Mouse (Mus musculus): Measurements from ENCODE around the gene C130050O18Rik. TPM values are rescaled to one million over a fixed set of nuclear protein-coding genes. Genes with fewer than 3 reads are reported as not detected.

C130050O18Rik gene
- 1.9 and 4.5 TPM in 2 replicates for polyA plus RNA-seq (2012; ENCODE audit: low replicate concordance)

GRCm38 (mm10) chr5:139404801-139405401 is at the start of gene C130050O18Rik:
C130050O18Rik (plus strand) TSS chr5:139405280.

GRCm38 (mm10) chr5:139377468-139378270 is 27.4 kb upstream of the C130050O18Rik start, which contains the start of gene Gpr146:
Gpr146 (plus strand) TSS chr5:139377697.

GRCm38 (mm10) chr5:139423026-139423865 is 18.2 kb downstream of the C130050O18Rik start, which contains the start of gene Gper1:
Gper1 (plus strand) TSS chr5:139423151.

GRCm38 (mm10) chr5:139460384-139461067 is 55.4 kb downstream of the C130050O18Rik start, which contains the start of gene 3110082I17Rik:
3110082I17Rik (minus strand) TSS chr5:139460527.

Other genes starting within 250 kb of the C130050O18Rik start
- gene Sun1, start 204.6 kb upstream of the C130050O18Rik start, polyA plus RNA-seq (2012; ENCODE audit: low replicate concordance) = 12.1 and 16.1 TPM in 2 replicates
- 42.3 and 63.4 TPM in 2 replicates for gene Get4, start 153.0 kb upstream of the C130050O18Rik start, polyA plus RNA-seq (2012; ENCODE audit: low replicate concordance)
- 29.3 and 40.9 TPM in 2 replicates for gene Adap1, start 79.7 kb upstream of the C130050O18Rik start, polyA plus RNA-seq (2012; ENCODE audit: low replicate concordance)
- gene Cox19, start 53.9 kb upstream of the C130050O18Rik start, polyA plus RNA-seq (2012; ENCODE audit: low replicate concordance) = 27.1 and 46.7 TPM in 2 replicates
- gene Cyp2w1, start 52.7 kb upstream of the C130050O18Rik start, polyA plus RNA-seq (2012; ENCODE audit: low replicate concordance) = not detected in 2 replicates
- 26.1 and 34.3 TPM in 2 replicates for gene Gpr146, start 27.6 kb upstream of the C130050O18Rik start, polyA plus RNA-seq (2012; ENCODE audit: low replicate concordance)
- 0.05 TPM in 1 of 2 replicates, not detected in the other for gene Gper1, start 17.9 kb downstream of the C130050O18Rik start, polyA plus RNA-seq (2012; ENCODE audit: low replicate concordance)
- gene 3110082I17Rik, start 55.2 kb downstream of the C130050O18Rik start, polyA plus RNA-seq (2012; ENCODE audit: low replicate concordance) = 13.5 and 26.7 TPM in 2 replicates
- 2.4 and 2.9 TPM in 2 replicates for gene Zfand2a, start 79.3 kb downstream of the C130050O18Rik start, polyA plus RNA-seq (2012; ENCODE audit: low replicate concordance)
- gene Uncx, start 138.2 kb downstream of the C130050O18Rik start, polyA plus RNA-seq (2012; ENCODE audit: low replicate concordance) = 0.05 TPM in 1 of 2 replicates, not detected in the other

Data from hematopoietic multipotent progenitor cell, adult 10-12 weeks (in vitro differentiated cells).